10 mouse cellular contexts compared by ENCODE assay signal in genomic region chr13:91696109-91696645, GRCm38 (mm10). TPM values are rescaled to one million over a fixed set of nuclear protein-coding genes. Genes with fewer than 3 reads are reported as not detected.
A peak's percentile ranks its signal among the peaks of the same experiment; 100 is the strongest.
DNase-seq lines count a peak whose midpoint lies in the region; ATAC-seq lines count a peak whose summit lies in the region.
"Had no signal": no experiment of that assay in that cellular context is flagged by ENCODE, and none has a peak within 500 bp of the region (broad histone marks: within the 10 kb centered on the region; RNA-seq: fewer than 3 reads in every experiment).

No protein-coding gene starts in this region.

- no peak overlapping the region for H3K9ac ChIP-seq in neural tube, embryonic 14.5 days (replicated peaks; ENCODE audit: low read depth, low read length)

- H3K36me3 ChIP-seq in neural tube, embryonic 14.5 days (ENCODE audit: control insufficient read depth, insufficient read depth, low read length): no peaks in the 10 kb centered on the region

- no peaks in the 10 kb centered on the region for H3K4me1 ChIP-seq in neural tube, embryonic 14.5 days (ENCODE audit: control insufficient read depth, insufficient read depth, low read length)

- 91% methylated on average over 2 of the region's 2 CpGs for WGBS in neural tube, embryonic 14.5 days

- H3K27ac ChIP-seq in neural tube, embryonic 14.5 days (ENCODE audit: low read depth, low read length): no peak overlapping the region

- H3K4me3 ChIP-seq in neural tube, embryonic 14.5 days (ENCODE audit: low read depth, low read length): no peak overlapping the region

- H3K9me3 ChIP-seq in neural tube, embryonic 14.5 days (ENCODE audit: control insufficient read depth, low read length): no peaks in the 10 kb centered on the region

- peak; percentile 22; the same call in 1 of the 2 replicates for ATAC-seq in neural tube, embryonic 14.5 days (ENCODE audit: low read depth)

- no peaks in the 10 kb centered on the region for H3K27me3 ChIP-seq in neural tube, embryonic 14.5 days (ENCODE audit: control insufficient read depth, insufficient read depth, low read length)

- intact Hi-C loops in heart, postnatal 25 days (cut with DNase I): no loop called here

- no peak overlapping the region for H3K4me2 ChIP-seq in neural tube, embryonic 14.5 days (ENCODE audit: low read depth, low read length)

- peak; percentile 11 to 23 for DNase-seq in heart, adult 9 months (ENCODE audit: low spot score in 2 of 2)
- DNase-seq in heart, postnatal 25 days (ENCODE audit: low spot score): no peak
- no peak for DNase-seq in neural tube, embryonic 10.5 days (ENCODE audit: extremely low spot score, low spot score)
- peak; percentile 14 for DNase-seq in heart, postnatal 4 days
- DNase-seq in ovary, adult 18-20 months (ENCODE audit: low spot score): no peak
- DNase-seq in cerebellum, postnatal 4 days (ENCODE audit: low spot score in 2 of 2): no peak

RNA-seq across cellular contexts. Expression of gene Acot12, which starts 45.1 kb away (rescaled TPM):
- not detected for total RNA-seq in heart, postnatal 25 days (2021)
- polyA plus RNA-seq in neural tube, embryonic 14.5 days (2014; fragmentation: Nextera tagmentation; extraction: Ambion mirVana): 0.12 and 0.42 TPM in 2 replicates
- not detected for total RNA-seq in heart, postnatal 4 days (2021)
- total RNA-seq: ES-E14 had no signal
- polyA plus RNA-seq: inflammation-experienced regulatory T-cells, adult 6 months; urinary bladder, adult 2 months had no signal

Comparison
In these comparisons a context has a peak if more than half of its experiments do, and no peak if none do; other contexts are left out.
1. DNase-seq: peak in heart, adult 9 months (2 of 2) and heart, postnatal 4 days (single experiment); none in heart, postnatal 25 days (single experiment), neural tube, embryonic 10.5 days (single experiment), ovary, adult 18-20 months (single experiment) and cerebellum, postnatal 4 days (0 of 2).